Mouse (Mus musculus): ENCODE measurements around the gene Ssh3.

DNA sequence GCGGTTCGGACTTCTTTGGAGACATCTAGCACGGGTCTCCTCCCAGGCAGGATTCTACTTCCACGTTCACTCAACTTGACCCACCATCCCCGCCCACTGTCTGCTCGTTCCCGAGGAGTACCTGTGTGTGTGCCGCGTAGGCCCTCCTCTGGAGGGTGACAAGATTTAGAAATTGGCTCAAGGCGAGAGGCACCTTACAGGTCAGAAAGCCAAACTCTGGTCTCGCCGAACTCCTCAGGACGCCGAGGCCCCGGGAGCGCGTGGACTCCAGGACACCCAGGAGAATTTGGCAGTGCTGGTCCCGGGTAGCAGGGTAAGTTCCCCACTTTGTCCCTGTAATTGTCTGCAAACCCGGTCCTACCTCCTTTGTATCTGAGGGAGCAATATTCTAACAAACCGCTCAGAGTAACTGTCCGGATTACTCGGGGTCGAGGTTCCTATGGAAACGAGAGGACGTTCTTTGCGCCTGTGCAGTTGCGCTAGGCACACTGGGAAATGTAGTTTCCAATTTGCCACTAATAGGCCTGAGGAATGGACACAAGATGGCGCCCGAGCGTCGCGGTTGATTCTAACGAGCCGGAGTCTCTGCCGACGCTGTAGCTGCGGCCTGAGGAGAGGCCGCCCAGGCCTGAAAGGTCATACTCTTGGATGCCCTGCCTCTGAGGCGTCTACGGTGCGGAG lies 11.6 kb downstream of the Ssh3 start:
- TF ChIP-seq CTCF (IDR thresholded peaks at IDR 0.05; ENCODE audit: low read depth, low read length) (no peak; the same call in 1 of the 2 replicates), GATA1 (IDR thresholded peaks at IDR 0.05; ENCODE audit: borderline replicate concordance, low read length) (no peak), GATA2 (IDR thresholded peaks at IDR 0.05; ENCODE audit: borderline replicate concordance, low read depth, low read length) (no peak), TAL1 (conservative IDR thresholded peaks at IDR 0.05; ENCODE audit: low read depth, low read length) (no peak), POLR2AphosphoS5 (IDR thresholded peaks at IDR 0.05; ENCODE audit: insufficient replicate concordance, low read depth, low read length) (no peak)
